24 mouse cellular contexts compared by ENCODE assay signal in the genomic region with DNA sequence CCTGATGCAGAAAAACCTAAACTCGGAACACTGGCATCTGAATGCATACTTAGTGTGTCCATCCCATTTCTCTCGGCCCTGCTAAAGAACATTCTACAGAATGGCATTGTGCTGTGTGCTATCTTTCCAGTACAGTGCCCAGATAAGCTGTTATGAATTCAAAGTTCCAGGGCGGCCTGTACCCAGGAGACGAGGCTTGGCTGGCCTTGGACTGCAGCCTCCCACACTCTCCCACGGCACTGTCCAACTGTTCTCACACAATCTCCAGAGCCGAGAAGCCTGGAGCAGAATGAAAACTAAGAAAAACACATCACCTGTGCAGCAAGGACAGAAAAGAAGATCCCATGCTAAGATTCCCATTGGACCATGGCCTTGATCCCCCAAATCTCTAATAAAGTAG. TPM values are rescaled to one million over a fixed set of nuclear protein-coding genes. Genes with fewer than 3 reads are reported as not detected.
DNase-seq lines count a peak whose midpoint lies in the region.
"Had no signal": no experiment of that assay in that cellular context is flagged by ENCODE, and none has a peak within 500 bp of the region (broad histone marks: within the 10 kb centered on the region; RNA-seq: fewer than 3 reads in every experiment).

No protein-coding gene starts in this region.

- intact Hi-C loops in heart, postnatal 10 days (cut with DNase I): loop anchor here (5.0 kb wide), 1 partner anchor 40 kb away; the partner anchor contains the start of gene Gstm6

- DNase-seq in adrenal gland, adult (ENCODE audit: inconsistent age in 2 of 2, low spot score in 1 of 2): peak; percentile 78 to 79
- no peak for DNase-seq in adrenal gland, adult 8-10 months
- peak; percentile 82 for DNase-seq in heart, adult 11 months
- no peak for DNase-seq in heart, postnatal 10 days
- DNase-seq in adrenal gland, postnatal 36 days: peak; percentile 51 to 67
- DNase-seq in testis, postnatal 14 days (ENCODE audit: low spot score): peak; percentile 86
- DNase-seq in right cerebral cortex, postnatal 14 days: no peak
- DNase-seq: cerebellum, adult 2 months; cerebellum, postnatal 25 days; forebrain, postnatal 0 days; gastrocnemius, postnatal 25 days; heart, adult 2 months; kidney, adult 11 months; kidney, postnatal 14 days; layer of hippocampus, adult 9-11 months; liver, embryonic 13.5 days; lung, adult 18-20 months; midbrain, embryonic 14.5 days; thymus, postnatal 4 days had no signal

RNA-seq across cellular contexts. Expression of gene Gstm2, which starts 3.5 kb away (rescaled TPM):
- total RNA-seq in adrenal gland, adult 8-10 months (2022): 100 to 1,000 TPM; 164 to 337 (median 241) TPM
- 10 to 100 TPM; 44.3 to 45.6 TPM for total RNA-seq in heart, postnatal 10 days (2021)
- 100 to 1,000 TPM; 143 to 261 TPM for total RNA-seq in adrenal gland, postnatal 36 days (2021)
- total RNA-seq: monocyte, adult 5-6 weeks had no signal

RNA-seq across cellular contexts. Expression of gene Gstm3, which starts 13.6 kb away (rescaled TPM):
- total RNA-seq in adrenal gland, adult 8-10 months (2022): under 1 TPM in 2 of 4 experiments, not detected in 2; 0.20 to 0.30 TPM
- total RNA-seq in heart, postnatal 10 days (2021): not detected
- total RNA-seq in adrenal gland, postnatal 36 days (2021): not detected
- total RNA-seq: CH12.LX; ES-E14; forebrain, postnatal 0 days; gastrocnemius, postnatal 25 days; heart, adult 2 months; hematopoietic stem cell, adult 5-6 weeks; left cerebral cortex, postnatal 10 days; monocyte, adult 5-6 weeks had no signal

RNA-seq across cellular contexts. Expression of gene Gstm1, which starts 35.0 kb away (rescaled TPM):
- 100 to 1,000 TPM; 335 to 553 (median 456) TPM for total RNA-seq in adrenal gland, adult 8-10 months (2022)
- total RNA-seq in heart, postnatal 10 days (2021): 10 to 100 TPM; 61.4 to 76.3 TPM
- 100 to 1,000 TPM; 325 to 425 TPM for total RNA-seq in adrenal gland, postnatal 36 days (2021)

RNA-seq across cellular contexts. Expression of gene Gstm6, which starts 39.2 kb away (rescaled TPM):
- 10 to 100 TPM in 1 of 4 experiments, 1 to 10 TPM in 3; 5.9 to 10.0 (median 6.9) TPM for total RNA-seq in adrenal gland, adult 8-10 months (2022)
- 1 to 10 TPM in 1 of 2 experiments, under 1 TPM in 1; 0.87 to 1.4 TPM for total RNA-seq in heart, postnatal 10 days (2021)
- total RNA-seq in adrenal gland, postnatal 36 days (2021): 1 to 10 TPM; 4.3 to 6.0 TPM
- total RNA-seq: hematopoietic stem cell, adult 5-6 weeks; monocyte, adult 5-6 weeks had no signal

RNA-seq across cellular contexts. Expression of gene Gstm7, which starts 51.1 kb away (rescaled TPM):
- total RNA-seq in adrenal gland, adult 8-10 months (2022): 100 to 1,000 TPM; 135 to 182 (median 168) TPM
- total RNA-seq in heart, postnatal 10 days (2021): 10 to 100 TPM; 17.3 to 19.7 TPM
- 100 to 1,000 TPM; 143 to 157 TPM for total RNA-seq in adrenal gland, postnatal 36 days (2021)
- total RNA-seq: CH12.LX; monocyte, adult 5-6 weeks had no signal

Comparison
In these comparisons a context has a peak if more than half of its experiments do, and no peak if none do; other contexts are left out.
1. DNase-seq: peak in adrenal gland, adult (2 of 2), heart, adult 11 months (single experiment), adrenal gland, postnatal 36 days (2 of 2) and testis, postnatal 14 days (single experiment); none in adrenal gland, adult 8-10 months (single experiment), heart, postnatal 10 days (0 of 2) and right cerebral cortex, postnatal 14 days (single experiment).
2. RNA of gene Gstm1, which starts 35.0 kb away (total RNA-seq): 335 to 553 TPM in adrenal gland, adult 8-10 months and 325 to 425 TPM in adrenal gland, postnatal 36 days; 61.4 to 76.3 TPM in heart, postnatal 10 days; every median in the first group is over 4 times any median in the second.